Mouse (Mus musculus) CD8-positive naive resting alpha-beta T cell, adult 57 days (primary cell): ENCODE data around the gene Foxo3. TPM values are rescaled to one million over a fixed set of nuclear protein-coding genes. Genes with fewer than 3 reads are reported as not detected.

Source experiments
- total RNA-seq: library from RNA; stranded (reverse); gene quantifications from one replicate; pipeline ENCODE4 v1.2.4, GENCODE M21; 2023

The Foxo3 gene
- 69.1 TPM for total RNA-seq

DNA sequence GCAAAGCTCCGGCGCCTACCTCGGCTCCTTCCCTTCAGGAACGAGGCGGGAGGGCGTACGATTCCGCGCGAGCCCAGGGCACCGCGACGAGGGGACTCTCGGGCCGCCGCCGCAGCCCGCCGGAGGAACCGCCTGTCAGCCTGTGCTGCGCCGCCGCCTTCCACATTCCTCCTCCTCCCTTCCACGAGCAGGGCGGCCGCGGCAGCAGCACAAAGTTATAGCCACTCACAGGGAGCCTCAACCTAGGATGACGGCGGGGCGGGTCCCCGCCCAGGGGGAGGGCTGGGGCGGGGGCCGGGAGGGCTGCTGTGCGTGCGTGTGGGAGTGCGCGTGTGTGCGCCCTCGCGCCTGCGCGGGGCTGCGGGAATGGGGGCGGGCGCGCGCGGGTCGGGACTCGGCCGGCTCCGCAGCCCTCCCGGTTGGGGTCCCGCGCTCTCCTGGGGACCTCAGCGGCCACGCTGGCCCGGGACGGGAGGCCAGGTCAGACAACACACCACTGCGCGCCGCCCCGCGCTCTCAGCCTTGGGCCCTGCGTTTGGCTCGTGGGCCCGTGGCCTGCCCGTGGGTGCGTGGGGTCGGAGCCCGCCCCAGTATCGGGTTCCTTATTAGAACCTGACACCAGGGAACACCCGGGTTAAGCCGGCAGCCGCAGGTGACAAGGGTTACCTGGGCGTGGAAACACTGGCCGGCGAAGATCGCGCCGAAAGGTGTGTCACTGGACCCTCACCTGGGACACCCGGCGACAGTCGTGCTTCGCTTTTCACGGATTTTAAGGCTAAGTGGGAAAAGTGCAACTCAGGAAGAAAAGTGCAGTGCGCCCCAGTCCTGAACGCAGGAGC lies at the start of gene Foxo3:
Foxo3 (minus strand) TSS at position 249 of the 839 bp plus-strand sequence.

Other genes starting within 250 kb of the Foxo3 start
- 6.2 TPM for gene Afg1l, start 201.8 kb upstream of the Foxo3 start, total RNA-seq
- 85.7 TPM for gene Snx3, start 225.3 kb upstream of the Foxo3 start, total RNA-seq